20 mouse cellular contexts compared by ENCODE assay signal in genomic region chr9:74342176-74342575, GRCm38 (mm10).
"Had no signal": no experiment of that assay in that cellular context is flagged by ENCODE, and none has a peak within 500 bp of the region (broad histone marks: within the 10 kb centered on the region; RNA-seq: fewer than 3 reads in every experiment).

No protein-coding gene starts in this region.

- H3K4me3 ChIP-seq: midbrain, embryonic 10.5 days; midbrain, embryonic 12.5 days; myocyte; neural tube, embryonic 13.5 days; neural tube, embryonic 15.5 days; stomach, embryonic 15.5 days had no signal

- H3K27me3 ChIP-seq: midbrain, embryonic 12.5 days; neural tube, embryonic 13.5 days; neural tube, embryonic 15.5 days; stomach, embryonic 15.5 days had no signal

- H3K4me2 ChIP-seq: lung, embryonic 14.5 days; midbrain, embryonic 12.5 days; neural tube, embryonic 13.5 days; neural tube, embryonic 15.5 days; stomach, embryonic 15.5 days had no signal

- H3K4me1 ChIP-seq: midbrain, embryonic 12.5 days; neural tube, embryonic 15.5 days; stomach, embryonic 15.5 days had no signal

- H3K36me3 ChIP-seq: midbrain, embryonic 10.5 days; midbrain, embryonic 12.5 days; neural tube, embryonic 13.5 days; neural tube, embryonic 15.5 days; stomach, embryonic 15.5 days had no signal

- H3K27ac ChIP-seq: midbrain, embryonic 10.5 days; midbrain, embryonic 12.5 days; neural tube, embryonic 13.5 days; neural tube, embryonic 15.5 days; stomach, embryonic 15.5 days; stomach, postnatal 0 days had no signal

- DNase-seq: lung, embryonic 14.5 days; lung, postnatal 10 days; lung, postnatal 4 days; midbrain, embryonic 14.5 days; retina, postnatal 1 day; right cerebral cortex, adult 18-20 months; right cerebral cortex, postnatal 25 days; right cerebral cortex, postnatal 4 days; spleen, adult 18-20 months; thymus, adult 2 months; thymus, postnatal 25 days; thymus, postnatal 4 days had no signal

- H3K9me3 ChIP-seq: midbrain, embryonic 10.5 days; midbrain, embryonic 12.5 days; neural tube, embryonic 13.5 days; neural tube, embryonic 15.5 days; stomach, embryonic 15.5 days had no signal

- ATAC-seq: midbrain, embryonic 16.5 days had no signal

- H3K9ac ChIP-seq: lung, embryonic 14.5 days; midbrain, embryonic 12.5 days; neural tube, embryonic 13.5 days; neural tube, embryonic 15.5 days; stomach, embryonic 15.5 days had no signal
